Mouse (Mus musculus): ENCODE measurements at regions not wholly inside any gene's neighbourhood (a gene's known extent, or its start where the extent isn't known, plus 50 kb on each side); places are given as distances from the start of the nearest gene placed in this dataset.

DNA sequence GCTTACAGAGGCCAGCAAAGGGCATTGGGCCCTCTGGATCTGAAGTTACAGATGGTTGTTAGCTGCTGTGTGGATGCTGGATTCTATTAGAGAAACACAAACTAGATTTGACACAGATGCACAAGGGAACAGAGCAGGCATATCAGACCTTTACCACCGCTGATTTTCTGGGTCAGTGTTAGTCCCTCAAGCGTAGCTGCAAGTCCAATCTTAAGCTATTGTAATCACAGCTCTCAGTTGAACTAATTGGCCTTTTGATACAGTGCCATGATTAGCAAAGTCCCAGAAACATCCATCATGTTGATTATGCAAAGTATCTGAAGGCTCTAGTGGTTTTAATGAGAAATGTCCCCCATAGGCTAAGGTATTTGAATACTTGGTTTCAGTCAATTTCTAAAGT, 54.2 kb upstream of the Plppr5 start:
- DNase-seq (ENCODE audit: extremely low spot score in 1 of 2, low spot score in 2 of 2) = no peak
- no peak overlapping the region for H3K27ac ChIP-seq
- TF ChIP-seq CTCF (IDR thresholded peaks at IDR 0.05) = no peak
- H3K4me3 ChIP-seq = no peak overlapping the region
- intact Hi-C loops (cut with DNase I) = no loop called here

DNA sequence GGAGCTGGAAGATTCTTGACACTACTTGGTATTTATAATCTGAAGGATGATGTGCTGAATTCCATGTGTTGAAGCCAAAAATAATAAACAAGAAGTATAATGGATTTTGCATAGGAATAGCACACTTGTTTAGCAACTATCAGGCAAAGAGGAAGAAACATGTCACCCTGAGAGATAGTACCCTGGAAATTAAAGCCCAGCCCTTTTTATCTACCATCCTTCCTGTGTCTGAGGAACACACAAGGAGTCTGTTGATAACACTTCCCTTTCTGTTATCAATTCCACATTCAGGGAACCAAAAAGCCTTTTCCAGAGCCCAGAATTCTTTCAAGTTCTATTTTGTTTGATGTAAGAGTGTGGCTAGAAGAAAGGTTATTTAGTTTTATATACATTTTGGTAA, 66.5 kb upstream of the Plppr5 start:
- H3K4me3 ChIP-seq = no peak overlapping the region
- DNase-seq (ENCODE audit: extremely low spot score in 1 of 2, low spot score in 2 of 2) = no peak

DNA sequence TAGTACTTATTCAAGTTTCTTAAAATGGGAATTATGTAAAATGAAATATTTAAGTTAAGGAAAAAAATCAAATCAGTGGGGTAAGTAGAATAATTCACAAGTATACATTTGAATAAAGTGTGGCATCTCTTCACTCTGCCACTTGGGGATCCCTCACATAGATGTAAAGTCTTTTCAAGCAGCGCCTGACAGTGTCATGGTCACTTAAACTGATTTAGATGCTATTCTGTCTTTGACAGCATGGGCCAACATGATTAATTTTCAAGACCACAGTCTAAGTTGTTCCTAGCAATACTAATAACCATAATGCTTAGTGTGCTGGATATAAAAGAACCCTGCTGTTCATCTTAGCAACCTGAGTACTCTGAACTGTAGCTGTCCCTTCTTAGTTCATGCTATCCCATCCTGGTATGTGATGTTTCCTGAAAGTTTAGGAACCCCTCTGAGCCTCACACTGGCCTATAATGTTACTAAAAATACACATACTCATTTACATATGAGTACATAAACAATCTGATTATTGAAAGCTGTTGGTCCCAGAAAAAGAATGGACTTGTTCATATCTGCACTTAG, 68.4 kb upstream of the Plppr5 start:
- DNase-seq (ENCODE audit: extremely low spot score in 1 of 2, low spot score in 2 of 2) = no peak
- TF ChIP-seq CTCF (IDR thresholded peaks at IDR 0.05) = no peak
- H3K27ac ChIP-seq = no peak overlapping the region
- no peak overlapping the region for H3K4me3 ChIP-seq
- intact Hi-C loops (cut with DNase I) = no loop called here

More for the DNA sequence above, 66.5 kb upstream of the Plppr5 start:
- H3K27ac ChIP-seq = no peak overlapping the region
- TF ChIP-seq CTCF (IDR thresholded peaks at IDR 0.05) = no peak
- intact Hi-C loops (cut with DNase I) = no loop called here

DNA sequence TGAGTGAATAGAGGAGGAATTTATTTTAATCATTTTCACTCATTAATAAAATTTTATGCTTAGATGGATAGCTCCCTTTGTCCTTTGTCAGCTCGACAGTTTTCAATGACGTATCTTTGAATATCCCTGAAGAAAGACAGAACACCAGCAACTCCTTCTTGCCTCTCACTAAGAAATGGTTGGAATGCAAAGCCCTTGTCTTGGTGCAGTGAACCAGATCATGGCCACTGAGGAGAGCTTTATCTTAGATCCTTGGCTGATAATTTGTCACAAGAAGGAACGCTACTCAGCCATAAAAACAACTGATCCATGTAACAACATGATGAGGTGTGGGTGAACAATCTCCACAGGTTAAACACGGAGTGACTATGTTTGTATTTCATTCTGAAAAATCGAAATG, 73.5 kb upstream of the Plppr5 start:
- no peak for DNase-seq (ENCODE audit: extremely low spot score in 1 of 2, low spot score in 2 of 2)
- Histone ChIP-seq H3K27ac (no peak overlapping the region), H3K4me3 (no peak overlapping the region)
- TF ChIP-seq CTCF (IDR thresholded peaks at IDR 0.05) = no peak
- intact Hi-C loops (cut with DNase I) = no loop called here

DNA sequence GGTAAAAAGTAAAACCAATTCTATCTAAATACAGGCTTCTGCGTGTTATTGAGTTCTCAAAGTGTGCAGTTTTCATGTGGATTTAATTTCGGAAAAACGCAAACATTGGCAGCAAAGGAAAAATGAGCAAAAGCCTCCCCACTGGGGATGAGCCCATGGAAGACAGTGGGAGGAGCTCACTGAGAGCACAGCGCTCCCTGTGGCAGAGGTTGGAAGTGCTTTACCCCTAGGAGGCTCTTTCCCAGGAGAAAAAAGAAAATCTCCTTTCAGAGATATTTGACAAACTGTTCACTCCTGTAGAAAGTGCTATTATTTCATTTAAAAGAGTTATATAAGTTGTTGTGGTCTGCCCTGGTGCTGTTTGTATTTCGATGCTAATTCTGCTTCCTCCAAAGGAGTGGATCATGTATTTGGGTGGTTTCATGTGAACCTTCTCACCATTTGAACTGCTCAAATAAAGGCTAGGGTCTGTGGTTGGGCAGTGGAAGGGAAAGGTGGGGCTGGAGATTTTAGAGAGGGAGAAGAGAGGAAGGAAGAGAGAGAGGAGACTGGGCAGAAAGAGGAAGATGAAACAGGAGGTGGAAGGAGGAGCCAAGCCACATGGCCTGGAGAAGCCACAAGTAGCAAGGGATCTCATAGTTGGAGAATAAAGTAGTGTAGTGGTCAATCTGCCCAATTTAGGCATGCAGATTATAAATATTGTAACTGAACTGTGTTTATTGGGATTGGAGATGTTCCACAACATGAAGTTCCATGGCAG, 76.3 kb upstream of the Plppr5 start:
- no peak overlapping the region for H3K27ac ChIP-seq
- no peak for DNase-seq (ENCODE audit: extremely low spot score in 1 of 2, low spot score in 2 of 2)
- peak; percentile 29 for TF ChIP-seq CTCF (IDR thresholded peaks at IDR 0.05)
- H3K4me3 ChIP-seq = no peak overlapping the region
- intact Hi-C loops (cut with DNase I) = no loop called here

DNA sequence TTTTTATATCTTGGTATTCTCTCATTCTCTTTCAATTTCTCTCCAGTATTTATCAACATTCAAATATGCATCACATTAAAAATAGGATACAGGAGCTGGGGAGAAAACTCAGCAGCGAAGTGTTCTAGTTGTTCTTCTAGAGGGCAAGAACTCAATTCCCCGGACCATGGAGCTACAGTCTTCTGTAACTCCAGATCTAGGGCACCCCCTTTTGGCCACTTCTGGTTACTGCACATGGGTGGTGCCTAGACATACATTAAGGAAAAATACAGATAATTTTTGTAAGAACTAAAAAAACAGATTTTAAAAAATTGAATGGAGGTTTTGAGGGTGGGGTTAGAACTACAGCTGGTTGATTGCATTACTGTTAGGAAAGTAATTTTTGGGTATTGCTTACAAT, 80.5 kb upstream of the Plppr5 start:
- intact Hi-C loops (cut with DNase I) = no loop called here
- TF ChIP-seq CTCF (IDR thresholded peaks at IDR 0.05) = peak; percentile 74
- peak; percentile 33 to 58 for DNase-seq (ENCODE audit: extremely low spot score in 1 of 2, low spot score in 2 of 2)

DNA sequence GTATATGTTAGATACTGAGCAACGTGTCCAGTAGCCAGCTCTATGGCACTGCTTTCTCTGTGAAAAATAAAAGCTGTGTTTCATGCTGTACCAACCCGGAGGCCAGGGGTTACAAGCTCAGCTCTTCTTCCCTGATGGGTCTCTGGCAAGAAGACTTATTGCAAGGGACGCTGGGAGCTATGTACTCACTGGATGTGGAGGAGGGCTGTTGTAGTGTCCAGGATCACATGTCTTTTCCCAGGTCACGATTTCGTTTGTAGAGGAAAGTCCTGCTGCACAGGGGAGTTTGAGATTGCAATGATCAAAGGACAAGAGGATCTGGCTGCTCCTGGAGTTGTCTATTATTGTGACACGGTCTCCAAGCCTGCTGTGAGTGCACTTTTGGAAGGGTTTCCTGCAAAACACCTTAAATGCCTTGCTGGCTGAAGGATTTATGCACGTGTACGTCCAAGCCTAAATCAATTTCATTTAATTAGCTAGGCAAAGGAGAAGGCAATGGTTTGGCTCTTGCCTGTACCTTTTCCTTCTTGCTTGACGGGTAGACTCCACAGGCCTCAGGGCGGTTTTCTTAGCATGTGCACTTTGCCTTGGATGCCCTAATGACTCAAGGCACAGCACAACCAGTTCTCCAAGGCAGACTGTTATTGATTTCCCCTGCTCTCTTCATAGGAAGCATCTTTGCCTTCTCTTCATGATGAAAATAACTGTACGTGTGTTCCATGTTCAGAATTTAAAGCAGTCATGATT, 87.2 kb upstream of the Plppr5 start:
- H3K27ac ChIP-seq = no peak overlapping the region
- intact Hi-C loops (cut with DNase I) = no loop called here

More for the DNA sequence above, 80.5 kb upstream of the Plppr5 start:
- no peak overlapping the region for H3K4me3 ChIP-seq
- H3K27ac ChIP-seq = no peak overlapping the region

DNA sequence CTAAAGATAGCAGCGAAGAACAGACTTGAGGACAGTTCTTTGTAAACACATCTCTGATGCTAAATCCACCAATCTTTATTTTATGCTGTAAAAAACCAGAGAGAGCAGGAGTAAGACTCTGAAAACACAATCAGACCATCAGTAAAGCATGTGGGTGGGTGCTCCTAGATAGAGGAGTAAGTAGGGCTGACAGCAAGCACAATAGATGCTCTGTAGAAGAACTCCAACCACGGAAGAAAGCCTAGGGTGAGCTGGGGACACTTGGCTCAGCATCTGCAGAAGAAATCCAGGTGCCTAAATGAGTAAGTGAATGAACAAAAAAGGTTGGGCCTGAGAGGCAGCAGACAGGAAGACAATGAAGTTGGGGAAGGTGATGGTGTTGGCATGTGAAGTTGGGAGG, 88.3 kb upstream of the Plppr5 start:
- DNase-seq (ENCODE audit: extremely low spot score in 1 of 2, low spot score in 2 of 2) = no peak
- Histone ChIP-seq H3K27ac (no peak overlapping the region), H3K4me3 (no peak overlapping the region)
- intact Hi-C loops (cut with DNase I) = no loop called here
- TF ChIP-seq CTCF (IDR thresholded peaks at IDR 0.05) = no peak

More for the DNA sequence above, 87.2 kb upstream of the Plppr5 start:
- TF ChIP-seq CTCF (IDR thresholded peaks at IDR 0.05) = no peak
- H3K4me3 ChIP-seq = no peak overlapping the region
- DNase-seq (ENCODE audit: extremely low spot score in 1 of 2, low spot score in 2 of 2) = no peak

DNA sequence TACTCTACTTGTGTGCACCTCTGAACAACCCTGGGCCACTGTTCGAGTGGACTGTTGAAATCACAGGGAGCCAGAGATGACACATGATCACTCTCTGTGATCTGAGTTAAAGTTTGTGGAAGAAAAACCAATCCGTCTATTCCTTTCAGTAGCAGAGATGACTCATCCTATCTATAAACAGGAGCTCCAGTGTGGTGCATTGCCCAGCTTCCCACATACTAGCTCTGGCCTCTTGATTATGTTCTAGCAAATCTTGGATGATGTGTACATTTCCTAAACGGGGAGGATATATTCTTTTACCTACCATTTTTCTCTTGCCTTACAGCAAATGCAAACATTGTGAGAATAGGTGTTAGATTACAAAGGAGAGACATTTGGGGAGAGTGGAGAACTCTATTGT, 94.5 kb upstream of the Plppr5 start:
- intact Hi-C loops (cut with DNase I) = loop anchor here (5.0 kb wide), 2 partner anchors 97 to 328 kb away; no protein-coding TSS in a partner anchor
- H3K4me3 ChIP-seq = no peak overlapping the region
- no peak for DNase-seq (ENCODE audit: extremely low spot score in 1 of 2, low spot score in 2 of 2)
- H3K27ac ChIP-seq = no peak overlapping the region
- TF ChIP-seq CTCF (IDR thresholded peaks at IDR 0.05) = no peak

DNA sequence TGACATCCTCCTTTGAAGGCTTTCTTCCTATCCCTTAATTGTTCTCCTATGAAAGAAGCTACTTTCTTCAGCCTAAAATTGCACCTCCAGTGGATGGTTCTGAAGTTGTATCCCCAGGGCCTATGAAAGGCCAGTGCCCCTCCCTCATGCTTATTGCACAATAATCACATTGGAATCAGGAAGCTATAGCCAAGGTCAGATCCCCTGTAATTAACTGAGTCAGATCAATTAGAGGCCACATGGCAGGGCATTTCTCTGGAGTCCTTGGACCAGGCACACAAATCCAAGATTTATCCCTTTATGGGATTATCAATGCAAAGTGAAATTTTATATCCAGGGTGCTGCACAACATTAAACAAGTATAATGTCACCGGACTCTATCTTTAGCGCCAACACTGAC, 98.8 kb upstream of the Plppr4 start:
- intact Hi-C loops (cut with DNase I) = no loop called here
- no peak overlapping the region for H3K27ac ChIP-seq
- no peak overlapping the region for H3K4me3 ChIP-seq
- no peak for DNase-seq (ENCODE audit: extremely low spot score in 1 of 2, low spot score in 2 of 2)
- TF ChIP-seq CTCF (IDR thresholded peaks at IDR 0.05) = no peak

DNA sequence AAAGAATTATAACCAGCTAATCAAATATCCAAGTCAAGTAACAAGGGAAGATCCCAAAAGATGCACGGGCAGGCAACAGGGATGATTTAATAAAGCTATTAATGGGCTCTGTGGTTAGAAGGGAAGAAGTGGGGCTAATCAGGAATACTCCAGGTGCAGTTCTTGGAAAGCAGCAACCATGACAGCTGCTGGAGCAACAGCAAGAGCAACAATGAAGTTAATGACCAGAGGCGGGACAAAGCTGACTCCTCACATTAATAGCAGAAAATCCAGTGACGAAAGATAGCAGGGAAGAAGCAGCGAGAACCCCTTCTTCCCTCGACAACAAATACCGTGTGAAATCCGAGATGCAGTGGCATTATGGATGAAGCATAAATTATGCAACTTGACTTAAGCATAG, 89.9 kb upstream of the Plppr4 start:
- TF ChIP-seq CTCF (IDR thresholded peaks at IDR 0.05) = no peak
- intact Hi-C loops (cut with DNase I) = no loop called here
- no peak for DNase-seq (ENCODE audit: extremely low spot score in 1 of 2, low spot score in 2 of 2)
- H3K4me3 ChIP-seq = no peak overlapping the region
- H3K27ac ChIP-seq = no peak overlapping the region

DNA sequence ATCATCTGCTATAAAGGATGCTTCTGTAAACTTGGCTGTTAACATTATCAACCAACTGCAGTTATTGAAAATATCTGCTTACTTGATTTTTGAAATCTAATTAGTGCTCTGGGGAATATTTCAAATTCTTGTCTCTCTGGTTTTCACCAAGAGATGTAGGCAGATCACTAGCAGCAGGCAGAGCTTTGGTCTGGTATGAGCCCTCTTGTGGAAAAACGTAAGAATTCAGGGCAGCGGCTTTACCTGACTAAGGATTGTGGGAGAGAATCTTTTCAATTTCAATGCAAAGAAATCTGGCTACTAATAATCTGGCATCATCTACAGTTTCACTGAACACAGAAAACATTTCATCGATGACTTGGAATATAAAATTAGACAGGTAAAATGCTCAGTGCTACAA, 81.2 kb upstream of the Plppr4 start:
- Histone ChIP-seq H3K4me3 (no peak overlapping the region), H3K27ac (no peak overlapping the region)
- DNase-seq (ENCODE audit: extremely low spot score in 1 of 2, low spot score in 2 of 2) = peak in 1 of 2 experiments; percentile 13
- TF ChIP-seq CTCF (IDR thresholded peaks at IDR 0.05) = peak; percentile 47
- intact Hi-C loops (cut with DNase I) = no loop called here

Measured in left cerebral cortex, adult 2 months (tissue).